Mouse (Mus musculus) frontal cortex, postnatal 10 days (tissue): Measurements from ENCODE around the gene Lix1.

Experiments used
- DNase-seq, 2 experiments: peaks; one replicate each; pipeline ENCODE4 v3.0.0; 2022; ENCODE audit warnings: low spot score in 2 of 2, mixed read lengths in 1 of 2

Gene Lix1

DNA sequence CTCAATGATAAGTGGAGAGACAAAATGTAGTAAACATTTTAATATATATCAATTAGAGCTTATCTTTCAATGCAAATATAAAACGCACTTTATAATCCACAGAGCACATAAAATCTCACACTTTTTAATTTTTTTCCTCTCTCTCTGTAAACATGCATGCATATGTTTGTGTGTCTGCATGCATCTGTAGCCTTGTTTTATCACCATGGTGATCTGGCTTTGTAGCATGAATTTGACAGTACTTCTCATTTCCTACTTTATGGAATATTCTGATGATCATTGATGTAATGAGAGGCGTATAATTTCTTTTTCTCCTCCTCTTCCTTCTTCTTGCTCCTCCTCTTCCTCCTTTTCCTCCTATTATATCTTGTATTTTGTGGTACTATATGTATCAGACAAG, 9.7 kb downstream of the Lix1 start:
- no peak for DNase-seq

GRCm38 (mm10) chr17:17414206-17414605, 11.7 kb downstream of the Lix1 start:
- no peak for DNase-seq

- no peak for DNase-seq
These were observed 22.3 kb downstream of the Lix1 start for GRCm38 (mm10) chr17:17424609-17425307.

- no peak for DNase-seq
These were observed 22.9 kb downstream of the Lix1 start for GRCm38 (mm10) chr17:17425308-17425813.

GRCm38 (mm10) chr17:17425906-17426305, 23.4 kb downstream of the Lix1 start:
- no peak for DNase-seq

GRCm38 (mm10) chr17:17428888-17429287, 26.4 kb downstream of the Lix1 start:
- no peak for DNase-seq

GRCm38 (mm10) chr17:17433679-17434078, 31.2 kb downstream of the Lix1 start:
- DNase-seq, result no peak

GRCm38 (mm10) chr17:17438576-17439191, 36.2 kb downstream of the Lix1 start:
- DNase-seq, result no peak

DNA sequence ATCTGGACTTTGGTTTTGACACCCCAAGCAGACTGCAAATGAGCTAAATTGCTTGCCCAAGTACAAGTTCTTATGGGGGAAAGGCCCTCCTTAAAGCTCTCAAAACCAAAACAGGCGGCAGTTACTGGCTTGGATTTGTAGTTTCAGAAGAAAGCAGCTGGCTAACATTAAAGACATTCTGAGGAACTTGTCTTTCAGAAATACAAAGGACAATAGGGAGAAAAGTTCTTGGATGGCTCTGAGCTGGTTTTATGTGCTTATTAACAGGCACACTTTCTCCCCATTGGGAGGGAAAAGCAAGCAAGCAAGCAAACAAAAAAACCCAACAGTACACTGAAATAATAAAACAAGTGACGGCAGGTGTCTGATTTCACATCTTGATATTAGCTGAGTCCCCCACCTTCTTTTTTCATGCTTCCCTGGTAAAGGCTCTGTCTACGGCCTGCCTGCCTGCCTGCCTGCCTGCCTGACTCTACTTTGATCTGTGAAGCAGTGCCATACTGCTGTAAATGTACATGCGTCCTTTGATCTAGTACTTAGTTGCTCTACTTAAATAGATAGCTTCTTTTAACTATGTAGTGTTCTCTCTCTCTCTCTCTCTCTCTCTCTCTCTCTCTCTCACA, 39.5 kb downstream of the Lix1 start:
- no peak for DNase-seq

DNA sequence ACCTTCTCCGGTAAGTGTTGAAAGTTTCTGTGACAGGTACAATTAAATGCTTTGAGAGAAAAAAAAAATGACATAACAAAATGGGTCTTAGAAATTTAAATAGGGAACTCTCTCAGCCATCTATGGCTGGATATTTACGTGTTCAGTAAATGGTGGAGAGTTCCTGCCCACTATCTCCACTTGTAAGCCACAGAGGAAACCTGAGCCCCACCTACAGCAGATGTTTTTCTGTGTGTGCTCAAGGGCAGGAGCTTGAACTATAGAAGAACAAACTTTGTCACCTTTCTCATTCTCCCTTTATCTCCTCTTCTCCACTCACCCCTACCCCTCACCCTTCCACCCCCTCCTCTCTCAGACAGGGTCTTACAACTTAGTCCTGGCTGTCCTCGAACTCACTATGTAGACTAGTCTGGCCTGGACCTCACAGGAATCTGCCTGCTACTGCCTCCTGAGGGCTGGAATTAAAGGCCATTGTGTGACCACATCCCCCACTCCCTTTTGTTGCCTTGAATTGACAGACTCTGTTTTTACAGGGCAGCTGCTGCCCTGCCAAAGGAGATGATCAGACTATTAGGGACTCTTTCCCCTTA, 41.9 kb downstream of the Lix1 start:
- DNase-seq, result no peak

- DNase-seq, result no peak
These were observed 44.2 kb downstream of the Lix1 start for GRCm38 (mm10) chr17:17446683-17447082.

GRCm38 (mm10) chr17:17447821-17448220, 45.3 kb downstream of the Lix1 start:
- DNase-seq, result no peak

DNA sequence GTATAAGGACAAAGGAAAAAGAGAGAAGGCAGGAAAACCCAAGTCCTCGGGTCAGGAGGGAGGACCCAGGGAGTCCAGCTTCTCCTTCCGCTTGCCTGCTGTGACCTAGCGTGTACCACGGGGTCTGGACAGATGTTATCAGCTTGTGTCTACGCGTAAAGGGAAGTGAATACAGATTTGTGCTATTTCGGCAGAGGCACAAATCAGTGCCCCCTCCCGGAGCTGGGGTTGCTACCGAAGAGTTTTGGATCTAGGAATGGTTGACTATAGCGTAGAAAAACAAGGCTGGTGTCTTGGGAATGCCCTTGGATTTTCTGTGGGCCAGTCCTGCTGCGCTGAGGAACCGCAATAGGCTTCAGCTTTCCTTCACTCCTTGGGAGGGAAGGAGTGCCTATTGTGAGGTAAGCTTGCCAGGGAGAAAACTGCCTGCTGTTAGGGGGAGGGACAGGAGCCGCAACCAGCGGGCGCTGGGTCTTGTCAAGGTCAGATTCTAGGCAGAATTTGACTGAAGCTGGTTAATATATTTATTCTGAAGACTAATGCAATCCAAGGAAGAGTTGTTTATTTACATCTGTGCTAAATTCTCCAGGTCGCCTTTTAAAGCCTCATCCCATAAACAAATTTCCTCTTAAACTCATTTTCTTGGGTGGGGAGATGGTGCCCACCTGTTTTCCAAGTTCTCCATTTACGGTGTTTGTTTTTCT, 46.4 kb downstream of the Lix1 start:
- peak; percentile 16 to 23 for DNase-seq

GRCm38 (mm10) chr17:17449441-17449770, 46.9 kb downstream of the Lix1 start:
- no peak for DNase-seq

- DNase-seq, result no peak
These were observed 48.6 kb downstream of the Lix1 start for GRCm38 (mm10) chr17:17451102-17451501.

DNA sequence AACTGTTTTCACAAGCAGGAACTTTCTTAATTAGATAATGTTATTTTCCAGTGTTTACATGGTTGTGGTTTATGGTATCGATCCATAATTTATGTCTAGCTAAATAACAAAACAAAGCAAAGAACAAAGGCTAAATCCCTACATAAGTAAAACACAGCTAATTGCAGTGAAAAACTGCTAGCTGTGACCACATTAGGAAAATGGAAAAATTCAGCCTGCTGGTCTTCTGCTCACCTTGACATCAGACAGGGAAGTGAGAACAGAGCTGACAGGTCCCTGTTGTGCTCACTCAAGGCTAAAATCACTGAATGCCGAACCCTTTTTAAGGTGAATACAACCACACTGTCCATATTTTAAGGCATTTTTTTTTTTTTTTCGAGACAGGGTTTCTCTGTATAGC, 50.1 kb downstream of the Lix1 start:
- no peak for DNase-seq

- no peak for DNase-seq
These were observed 52.1 kb downstream of the Lix1 start for GRCm38 (mm10) chr17:17454573-17454972.

GRCm38 (mm10) chr17:17485789-17486188, 83.3 kb downstream of the Lix1 start:
- DNase-seq, result no peak

GRCm38 (mm10) chr17:17490820-17491621, 88.5 kb downstream of the Lix1 start:
- no peak for DNase-seq

DNA sequence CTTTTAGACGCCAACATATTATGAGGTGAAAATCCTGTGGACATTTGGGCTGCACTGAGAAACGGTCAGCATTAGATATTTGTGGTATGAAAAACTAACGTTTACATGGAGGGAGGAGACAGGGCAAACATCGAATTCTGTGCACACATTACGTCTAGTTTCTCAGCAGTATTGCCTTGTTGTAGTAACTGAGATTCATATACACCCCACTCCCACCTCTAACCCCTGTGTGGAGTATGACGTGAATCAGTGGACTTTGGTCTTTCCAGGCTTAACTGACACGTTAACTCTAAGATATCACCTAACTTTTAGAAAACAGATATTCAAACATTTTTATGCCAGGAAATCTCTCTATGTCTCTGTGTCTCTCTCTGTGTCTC, 89.1 kb downstream of the Lix1 start:
- no peak for DNase-seq

- no peak for DNase-seq
These were observed 89.6 kb downstream of the Lix1 start for GRCm38 (mm10) chr17:17492116-17492515.
